Mouse (Mus musculus) spleen, postnatal 14 days (tissue): ENCODE data around the gene Ston1.

Source experiments
- DNase-seq, 2 experiments: peaks; one replicate each; pipeline ENCODE4 v3.0.0; 2021 to 2022; ENCODE audit warnings: low spot score in 2 of 2

Gene Ston1

GRCm38 (mm10) chr17:88597222-88598055 lies at the start of gene Ston1:
Ston1 (plus strand) TSS chr17:88597684.
- DNase-seq: peak; percentile 37 to 39

GRCm38 (mm10) chr17:88549411-88550191 lies 47.9 kb upstream of the Ston1 start:
- DNase-seq: no peak

GRCm38 (mm10) chr17:88550351-88550750 lies 47.1 kb upstream of the Ston1 start:
- no peak for DNase-seq

- no peak for DNase-seq
Measured at GRCm38 (mm10) chr17:88550981-88551940, 46.2 kb upstream of the Ston1 start.

GRCm38 (mm10) chr17:88552556-88552955 lies 44.9 kb upstream of the Ston1 start:
- DNase-seq: no peak

- DNase-seq: no peak
Measured at GRCm38 (mm10) chr17:88553001-88553449, 44.5 kb upstream of the Ston1 start.

- no peak for DNase-seq
Measured at GRCm38 (mm10) chr17:88553473-88554087, 43.9 kb upstream of the Ston1 start.

- DNase-seq: no peak
Measured at GRCm38 (mm10) chr17:88556176-88556575, 41.3 kb upstream of the Ston1 start.

- no peak for DNase-seq
Measured at GRCm38 (mm10) chr17:88556688-88557087, 40.8 kb upstream of the Ston1 start.

GRCm38 (mm10) chr17:88558168-88558842 lies 39.2 kb upstream of the Ston1 start:
- DNase-seq: no peak

- no peak for DNase-seq
Measured at GRCm38 (mm10) chr17:88563611-88564010, 33.9 kb upstream of the Ston1 start.

GRCm38 (mm10) chr17:88569807-88570540 lies 27.5 kb upstream of the Ston1 start:
- DNase-seq: no peak

- DNase-seq: no peak
Measured at GRCm38 (mm10) chr17:88570784-88571183, 26.7 kb upstream of the Ston1 start.

GRCm38 (mm10) chr17:88574811-88575210 lies 22.7 kb upstream of the Ston1 start:
- DNase-seq: no peak

GRCm38 (mm10) chr17:88578522-88579242 lies 18.8 kb upstream of the Ston1 start:
- DNase-seq: no peak

GRCm38 (mm10) chr17:88580556-88580955 lies 16.9 kb upstream of the Ston1 start:
- DNase-seq: no peak

- DNase-seq: peak in 1 of 2 experiments; percentile 19
Measured at GRCm38 (mm10) chr17:88581511-88582021, 15.9 kb upstream of the Ston1 start.

- no peak for DNase-seq
Measured at GRCm38 (mm10) chr17:88582999-88583398, 14.5 kb upstream of the Ston1 start.

- no peak for DNase-seq
Measured at GRCm38 (mm10) chr17:88583411-88583810, 14.1 kb upstream of the Ston1 start.
